Mouse (Mus musculus) liver, adult 2 months (tissue): ENCODE measurements around the gene Txnrd2.

ENCODE experiments used
- CTCF ChIP-seq: fragments of 200-500 bp; IDR thresholded peaks from 2 replicates; pipeline ENCODE4 v1.5.1; 2011; ENCODE audit warnings: low read depth, low read length, control low read depth
- POLR2A ChIP-seq: fragments of 200-500 bp; IDR thresholded peaks from 2 replicates; pipeline ENCODE4 v1.6.1; 2011; ENCODE audit warnings: low read length, control low read depth; ENCODE audit not compliant: insufficient read depth; ENCODE audit errors: extremely low read depth

GRCm38 (mm10) chr16:18403285-18403684 is 22.9 kb upstream of the Txnrd2 start:
- TF ChIP-seq CTCF (no peak), POLR2A (no peak)
